9 mouse cellular contexts compared by ENCODE assay signal in genomic region chr1:140531285-140531908, GRCm38 (mm10).
DNase-seq lines count a peak whose midpoint lies in the region; ATAC-seq lines count a peak whose summit lies in the region.
"Had no signal": no experiment of that assay in that cellular context is flagged by ENCODE, and none has a peak within 500 bp of the region (broad histone marks: within the 10 kb centered on the region; RNA-seq: fewer than 3 reads in every experiment).

No protein-coding gene starts in this region.

- peak; percentile 55 for DNase-seq in kidney, adult 9 months
- DNase-seq in adipocyte (ENCODE audit: low spot score) = peak; percentile 42
- DNase-seq in layer of hippocampus, adult 8-10 months (ENCODE audit: low spot score in 2 of 2) = peak; percentile 15 to 43
- peak; percentile 39 for DNase-seq in midbrain, embryonic 10.5 days (ENCODE audit: low spot score)
- no peak for DNase-seq in thymus, postnatal 14 days

- H3K9ac ChIP-seq in kidney, embryonic 15.5 days = no peak overlapping the region
- no peak overlapping the region for H3K9ac ChIP-seq in forebrain, embryonic 16.5 days (replicated peaks; ENCODE audit: low read depth, low read length)
- H3K9ac ChIP-seq: lung, embryonic 15.5 days had no signal

- no peaks in the 10 kb centered on the region for H3K36me3 ChIP-seq in kidney, embryonic 15.5 days
- no peaks in the 10 kb centered on the region for H3K36me3 ChIP-seq in forebrain, embryonic 16.5 days (ENCODE audit: control insufficient read depth, insufficient read depth)
- H3K36me3 ChIP-seq in midbrain, embryonic 10.5 days = no peaks in the 10 kb centered on the region
- H3K36me3 ChIP-seq: lung, embryonic 15.5 days had no signal

- H3K27ac ChIP-seq in kidney, embryonic 15.5 days = no peak overlapping the region
- no peak overlapping the region for H3K27ac ChIP-seq in forebrain, embryonic 16.5 days (ENCODE audit: low read length)
- no peak overlapping the region for H3K27ac ChIP-seq in midbrain, embryonic 10.5 days (replicated peaks)
- H3K27ac ChIP-seq: lung, embryonic 15.5 days had no signal

- no peaks in the 10 kb centered on the region for H3K27me3 ChIP-seq in kidney, embryonic 15.5 days
- H3K27me3 ChIP-seq in forebrain, embryonic 16.5 days (replicated peaks; ENCODE audit: control insufficient read depth, insufficient read depth, low read length) = no peaks in the 10 kb centered on the region
- no peaks in the 10 kb centered on the region for H3K27me3 ChIP-seq in midbrain, embryonic 10.5 days (ENCODE audit: low read depth, poor library complexity, severe bottlenecking)
- H3K27me3 ChIP-seq: lung, embryonic 15.5 days had no signal

- H3K9me3 ChIP-seq in kidney, embryonic 15.5 days (replicated peaks) = no peaks in the 10 kb centered on the region
- no peaks in the 10 kb centered on the region for H3K9me3 ChIP-seq in forebrain, embryonic 16.5 days (ENCODE audit: control insufficient read depth, low read length)
- no peaks in the 10 kb centered on the region for H3K9me3 ChIP-seq in midbrain, embryonic 10.5 days (replicated peaks)
- H3K9me3 ChIP-seq: lung, embryonic 15.5 days had no signal

- 36% methylated on average over 4 of the region's 4 CpGs for WGBS in kidney, embryonic 15.5 days
- 40% methylated on average over 4 of the region's 4 CpGs for WGBS in forebrain, embryonic 16.5 days
- WGBS in midbrain, embryonic 10.5 days = 46% methylated on average over 4 of the region's 4 CpGs

- H3K4me1 ChIP-seq in kidney, embryonic 15.5 days = no peaks in the 10 kb centered on the region
- H3K4me1 ChIP-seq in forebrain, embryonic 16.5 days (replicated peaks; ENCODE audit: control insufficient read depth, insufficient read depth, low read length) = no peaks in the 10 kb centered on the region
- H3K4me1 ChIP-seq in midbrain, embryonic 10.5 days = no peaks in the 10 kb centered on the region
- H3K4me1 ChIP-seq: lung, embryonic 15.5 days had no signal

- no peak overlapping the region for H3K4me3 ChIP-seq in kidney, embryonic 15.5 days (replicated peaks)
- no peak overlapping the region for H3K4me3 ChIP-seq in forebrain, embryonic 16.5 days (replicated peaks; ENCODE audit: low read length)
- no peak overlapping the region for H3K4me3 ChIP-seq in midbrain, embryonic 10.5 days
- H3K4me3 ChIP-seq: lung, embryonic 15.5 days had no signal

- H3K4me2 ChIP-seq in kidney, embryonic 15.5 days = no peak overlapping the region
- no peak overlapping the region for H3K4me2 ChIP-seq in forebrain, embryonic 16.5 days (ENCODE audit: low read length)
- H3K4me2 ChIP-seq: lung, embryonic 15.5 days had no signal

- ATAC-seq in kidney, embryonic 15.5 days (replicated peaks; ENCODE audit: low FRiP score) = no peak
- ATAC-seq in forebrain, embryonic 16.5 days = peak; percentile 72
- ATAC-seq in CD4-positive, CD25-positive, alpha-beta regulatory T cell, adult 4 months = no peak
